ENCODE assay signal across 24 mouse cellular contexts in the genomic region with DNA sequence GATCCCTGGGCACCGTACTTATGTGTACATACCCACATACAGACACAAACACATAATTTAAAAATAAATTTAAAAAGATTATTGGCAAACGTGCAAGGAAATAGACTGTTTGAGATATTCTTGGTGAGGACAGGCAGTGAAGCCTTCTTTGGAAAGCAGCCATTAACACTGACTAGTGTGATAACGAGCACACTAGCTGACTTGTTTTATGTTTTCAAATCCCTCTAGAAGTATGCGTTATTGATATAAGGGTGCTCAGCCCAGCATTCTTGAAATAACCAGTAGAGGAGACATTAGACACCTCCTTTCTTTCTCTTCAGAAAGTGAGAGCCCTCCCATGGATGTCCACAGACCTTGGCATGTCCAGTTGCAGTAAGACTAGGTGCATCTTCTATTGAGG.
A peak's percentile ranks its signal among the peaks of the same experiment; 100 is the strongest.
DNase-seq lines count a peak whose midpoint lies in the region; ATAC-seq and TF ChIP-seq lines count a peak whose summit lies in the region.
"Had no signal": no experiment of that assay in that cellular context is flagged by ENCODE, and none has a peak within 500 bp of the region (broad histone marks: within the 10 kb centered on the region; RNA-seq: fewer than 3 reads in every experiment).

No protein-coding gene starts in this region.

- H3K9ac ChIP-seq in forebrain, postnatal 0 days: no peak overlapping the region
- H3K9ac ChIP-seq in forebrain, embryonic 13.5 days: no peak overlapping the region
- no peak overlapping the region for H3K9ac ChIP-seq in heart, embryonic 13.5 days
- H3K9ac ChIP-seq in heart, embryonic 12.5 days: no peak overlapping the region
- no peak overlapping the region for H3K9ac ChIP-seq in heart, postnatal 0 days (replicated peaks; ENCODE audit: low read depth, low read length)
- H3K9ac ChIP-seq: forebrain, embryonic 15.5 days; hindbrain, embryonic 12.5 days; hindbrain, embryonic 15.5 days had no signal

- H3K36me3 ChIP-seq in forebrain, postnatal 0 days (ENCODE audit: insufficient read depth): no peaks in the 10 kb centered on the region
- no peaks in the 10 kb centered on the region for H3K36me3 ChIP-seq in forebrain, embryonic 13.5 days (ENCODE audit: poor library complexity, severe bottlenecking)
- H3K36me3 ChIP-seq in heart, embryonic 13.5 days: no peaks in the 10 kb centered on the region
- H3K36me3 ChIP-seq in heart, embryonic 12.5 days: no peaks in the 10 kb centered on the region
- H3K36me3 ChIP-seq in heart, postnatal 0 days (replicated peaks; ENCODE audit: control insufficient read depth, insufficient read depth, low read length): no peaks in the 10 kb centered on the region
- H3K36me3 ChIP-seq: forebrain, embryonic 10.5 days; forebrain, embryonic 15.5 days; hindbrain, embryonic 12.5 days; hindbrain, embryonic 15.5 days had no signal

- H3K4me2 ChIP-seq in forebrain, postnatal 0 days (ENCODE audit: low read depth): no peak overlapping the region
- H3K4me2 ChIP-seq in forebrain, embryonic 13.5 days: no peak overlapping the region
- no peak overlapping the region for H3K4me2 ChIP-seq in heart, embryonic 13.5 days
- H3K4me2 ChIP-seq in heart, embryonic 12.5 days: no peak overlapping the region
- H3K4me2 ChIP-seq in heart, postnatal 0 days (ENCODE audit: low read depth, low read length): no peak overlapping the region
- H3K4me2 ChIP-seq: forebrain, embryonic 15.5 days; hindbrain, embryonic 12.5 days; hindbrain, embryonic 15.5 days had no signal

- H3K4me1 ChIP-seq in forebrain, postnatal 0 days (ENCODE audit: insufficient read depth): no peaks in the 10 kb centered on the region
- H3K4me1 ChIP-seq in forebrain, embryonic 13.5 days: no peaks in the 10 kb centered on the region
- H3K4me1 ChIP-seq in heart, embryonic 13.5 days: peaks cover 8% of the 10 kb centered on the region; the same call in 1 of the 2 replicates
- no peaks in the 10 kb centered on the region for H3K4me1 ChIP-seq in heart, embryonic 12.5 days (replicated peaks)
- peaks cover 9% of the 10 kb centered on the region; the same call in 1 of the 2 replicates for H3K4me1 ChIP-seq in heart, postnatal 0 days (ENCODE audit: control insufficient read depth, insufficient read depth)
- H3K4me1 ChIP-seq: forebrain, embryonic 10.5 days; forebrain, embryonic 15.5 days; hindbrain, embryonic 12.5 days; hindbrain, embryonic 15.5 days had no signal

- no peaks in the 10 kb centered on the region for H3K9me3 ChIP-seq in forebrain, postnatal 0 days (ENCODE audit: low read length)
- no peaks in the 10 kb centered on the region for H3K9me3 ChIP-seq in forebrain, embryonic 13.5 days (replicated peaks)
- H3K9me3 ChIP-seq in heart, embryonic 13.5 days: peaks cover 4% of the 10 kb centered on the region; the same call in 1 of the 2 replicates
- H3K9me3 ChIP-seq in heart, embryonic 12.5 days (replicated peaks): 0 out of 2 replicates have a peak, but pooled peaks cover 5% of the 10 kb centered on the region
- H3K9me3 ChIP-seq in heart, postnatal 0 days (replicated peaks; ENCODE audit: control insufficient read depth, low read length): 0 out of 2 replicates have a peak, but pooled peaks cover 5% of the 10 kb centered on the region
- H3K9me3 ChIP-seq: forebrain, embryonic 10.5 days; forebrain, embryonic 15.5 days; G1E; hindbrain, embryonic 12.5 days; hindbrain, embryonic 15.5 days had no signal

- ATAC-seq in forebrain, postnatal 0 days: peak; percentile 38; the same call in 1 of the 2 replicates
- no peak for ATAC-seq in forebrain, embryonic 13.5 days
- ATAC-seq in heart, embryonic 13.5 days (ENCODE audit: extremely low read depth, insufficient number of reproducible peaks, low FRiP score, low TSS enrichment): no peak
- ATAC-seq in heart, embryonic 12.5 days (ENCODE audit: insufficient number of reproducible peaks, low FRiP score): no peak
- peak; percentile 53; the same call in 1 of the 2 replicates for ATAC-seq in heart, postnatal 0 days (ENCODE audit: insufficient read depth, low read depth)
- no peak for ATAC-seq in cerebellum, adult (ENCODE audit: insufficient number of reproducible peaks, low FRiP score, low TSS enrichment)
- ATAC-seq: forebrain, embryonic 15.5 days; intestine, postnatal 0 days had no signal

- no peak overlapping the region for H3K27ac ChIP-seq in forebrain, postnatal 0 days (ENCODE audit: low read depth, low read length)
- H3K27ac ChIP-seq in forebrain, embryonic 13.5 days: no peak overlapping the region
- peak overlapping the region; percentile 36; the same call in 1 of the 2 replicates for H3K27ac ChIP-seq in heart, embryonic 13.5 days (replicated peaks)
- H3K27ac ChIP-seq in heart, embryonic 12.5 days (ENCODE audit: poor library complexity, severe bottlenecking): no peak overlapping the region
- no peak overlapping the region for H3K27ac ChIP-seq in heart, postnatal 0 days (ENCODE audit: low read depth)
- H3K27ac ChIP-seq: forebrain, embryonic 10.5 days; forebrain, embryonic 15.5 days; gastrocnemius, adult 2 months; heart, adult 2 months; hindbrain, embryonic 12.5 days; hindbrain, embryonic 15.5 days had no signal

- H3K27me3 ChIP-seq in forebrain, postnatal 0 days (ENCODE audit: insufficient read depth, low read length): no peaks in the 10 kb centered on the region
- no peaks in the 10 kb centered on the region for H3K27me3 ChIP-seq in forebrain, embryonic 13.5 days
- no peaks in the 10 kb centered on the region for H3K27me3 ChIP-seq in heart, embryonic 13.5 days (replicated peaks)
- H3K27me3 ChIP-seq in heart, embryonic 12.5 days (replicated peaks): no peaks in the 10 kb centered on the region
- H3K27me3 ChIP-seq in heart, postnatal 0 days (ENCODE audit: control insufficient read depth, insufficient read depth, low read length): no peaks in the 10 kb centered on the region
- H3K27me3 ChIP-seq: CH12.LX; forebrain, embryonic 15.5 days; hindbrain, embryonic 12.5 days; hindbrain, embryonic 15.5 days had no signal

- no peak overlapping the region for H3K4me3 ChIP-seq in forebrain, postnatal 0 days (ENCODE audit: low read depth, low read length)
- H3K4me3 ChIP-seq in forebrain, embryonic 13.5 days: no peak overlapping the region
- no peak overlapping the region for H3K4me3 ChIP-seq in heart, embryonic 13.5 days
- H3K4me3 ChIP-seq in heart, embryonic 12.5 days: no peak overlapping the region
- H3K4me3 ChIP-seq in heart, postnatal 0 days (ENCODE audit: low read depth, low read length): no peak overlapping the region
- H3K4me3 ChIP-seq: forebrain, embryonic 10.5 days; forebrain, embryonic 15.5 days; gastrocnemius, adult 2 months; heart, adult 2 months; hindbrain, embryonic 12.5 days; hindbrain, embryonic 15.5 days had no signal

- 65% methylated on average over 4 of the region's 4 CpGs for WGBS in forebrain, postnatal 0 days
- WGBS in forebrain, embryonic 13.5 days: 82% methylated on average over 4 of the region's 4 CpGs
- WGBS in heart, embryonic 13.5 days: 53% methylated on average over 4 of the region's 4 CpGs
- WGBS in heart, embryonic 12.5 days: 67% methylated on average over 4 of the region's 4 CpGs
- 32% methylated on average over 4 of the region's 4 CpGs for WGBS in heart, postnatal 0 days

- no peak for DNase-seq in forebrain, postnatal 0 days
- no peak for DNase-seq in heart, postnatal 0 days (ENCODE audit: low spot score)
- DNase-seq in heart, adult 11 months: no peak
- DNase-seq: adrenal gland, adult 2 months; adrenal gland, postnatal 14 days; B cell, adult 2 months; cerebellum, adult 18-20 months; cerebellum, adult 9-10 months; cerebellum, postnatal 14 days; gastrocnemius, adult 2 months; gastrocnemius, postnatal 14 days; heart, adult 2 months; kidney, adult 2 months had no signal

- no peak for TF ChIP-seq EP300 in heart, postnatal 0 days (IDR thresholded peaks at IDR 0.05; ENCODE audit: low read depth)

- no peak for TF ChIP-seq CTCF in forebrain, postnatal 0 days (IDR thresholded peaks at IDR 0.05; ENCODE audit: low read depth)
- no peak for TF ChIP-seq CTCF in heart, postnatal 0 days (IDR thresholded peaks at IDR 0.05; ENCODE audit: low read depth)

Comparison
In these comparisons a context has a peak if more than half of its experiments do, and no peak if none do; other contexts are left out.
1. ATAC-seq: peak in forebrain, postnatal 0 days (single experiment) and heart, postnatal 0 days (single experiment); none in forebrain, embryonic 13.5 days (single experiment), heart, embryonic 13.5 days (single experiment), heart, embryonic 12.5 days (single experiment) and cerebellum, adult (single experiment).